Mouse (Mus musculus): ENCODE measurements around the gene Gimap1. TPM values are rescaled to one million over a fixed set of nuclear protein-coding genes. Genes with fewer than 3 reads are reported as not detected.

Gimap1 gene
- polyA plus RNA-seq (2012; rRNA removed), result 94.7 and 98.1 TPM in 2 replicates

DNA sequence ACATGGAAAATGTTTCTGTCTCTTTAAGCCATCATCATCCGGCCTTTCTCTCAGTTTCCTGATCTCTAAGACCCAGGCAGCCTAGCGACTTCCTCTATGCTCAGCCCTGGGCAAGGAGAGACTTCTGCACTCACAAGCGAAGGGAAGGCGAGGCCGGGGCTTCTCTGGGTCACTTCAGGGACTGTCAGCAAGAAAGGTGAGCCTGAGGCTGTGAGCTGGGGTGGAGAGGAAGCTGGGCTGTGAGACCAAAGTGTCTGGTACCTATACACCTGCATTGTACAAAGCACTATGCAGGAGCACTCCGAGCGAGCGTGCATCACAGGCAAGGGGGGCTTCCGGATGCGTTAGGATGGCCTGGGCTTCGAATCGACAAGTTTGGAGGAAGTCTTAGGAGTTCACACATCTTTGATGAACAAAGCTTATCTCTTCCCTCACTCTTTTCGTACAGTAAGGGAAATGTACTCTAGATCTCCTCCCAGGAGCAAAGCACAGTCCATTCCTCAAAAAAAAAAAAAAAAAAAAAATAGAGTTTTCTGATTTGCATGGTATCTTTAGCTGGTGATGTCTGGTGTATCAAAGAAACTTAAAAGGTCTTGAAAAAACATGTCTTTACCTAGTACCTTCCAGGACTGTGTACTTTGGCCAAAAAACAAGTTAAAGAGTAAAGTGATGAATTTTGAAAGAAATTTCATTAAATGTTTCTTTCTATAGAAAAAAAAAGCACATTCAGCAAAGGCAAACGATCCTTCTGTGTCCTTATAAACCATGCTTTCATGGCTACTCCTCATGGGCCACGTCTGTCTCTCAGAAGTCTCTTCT lies at the start of gene Gimap1:
TSS of gene Gimap1 (plus strand) at position 94 of the 819 bp plus-strand sequence.
- WGBS, result 2% methylated on average over 15 of the region's 15 CpGs
- Histone ChIP-seq H3K27ac (ENCODE audit: control insufficient read depth, insufficient read depth, low read length) (peak within 1 kb of the TSS; percentile 99), H3K4me3 (ENCODE audit: control insufficient read depth, insufficient read depth, low read length) (peak within 1 kb of the TSS; percentile 93), H3K36me3 (ENCODE audit: control insufficient read depth, insufficient read depth, low read length) (peaks cover 14% of the 10 kb centered on the region), H3K4me1 (replicated peaks; ENCODE audit: control insufficient read depth, insufficient read depth, low read length) (peaks cover 40% of the 10 kb centered on the region), H3K27me3 (ENCODE audit: control insufficient read depth, insufficient read depth, low read length) (no peaks in the 10 kb centered on the region)
- TF ChIP-seq CTCF (IDR thresholded peaks at IDR 0.05; ENCODE audit: borderline replicate concordance, control insufficient read depth, extremely low read depth, insufficient read depth, low read length, poor library complexity), result no peak
- peak; percentile 93 for TF ChIP-seq POLR2A (IDR thresholded peaks at IDR 0.05; ENCODE audit: control insufficient read depth, extremely low read depth, insufficient read depth, low read length, poor library complexity)
- DNase-seq, result peak; percentile 81

- no peaks in the 10 kb centered on the region; the same call in 1 of the 2 replicates for H3K36me3 ChIP-seq (ENCODE audit: control insufficient read depth, insufficient read depth, low read length)
- 90% methylated on average over 2 of the region's 2 CpGs for WGBS
- H3K27ac ChIP-seq (ENCODE audit: control insufficient read depth, insufficient read depth, low read length), result no peak overlapping the region
- peaks cover 27% of the 10 kb centered on the region for H3K4me1 ChIP-seq (replicated peaks; ENCODE audit: control insufficient read depth, insufficient read depth, low read length)
- H3K4me3 ChIP-seq (ENCODE audit: control insufficient read depth, insufficient read depth, low read length), result no peak overlapping the region
- H3K27me3 ChIP-seq (ENCODE audit: control insufficient read depth, insufficient read depth, low read length), result no peaks in the 10 kb centered on the region
- TF ChIP-seq POLR2A (IDR thresholded peaks at IDR 0.05; ENCODE audit: control insufficient read depth, extremely low read depth, insufficient read depth, low read length, poor library complexity), result no peak
- TF ChIP-seq CTCF (IDR thresholded peaks at IDR 0.05; ENCODE audit: borderline replicate concordance, control insufficient read depth, extremely low read depth, insufficient read depth, low read length, poor library complexity), result no peak
- DNase-seq, result no peak
These were observed 49.5 kb upstream of the Gimap1 start for GRCm38 (mm10) chr6:48689320-48689719.

GRCm38 (mm10) chr6:48692962-48693361 lies 45.9 kb upstream of the Gimap1 start:
- 72% methylated on average over 6 of the region's 6 CpGs for WGBS
- no peaks in the 10 kb centered on the region; the same call in 1 of the 2 replicates for H3K36me3 ChIP-seq (ENCODE audit: control insufficient read depth, insufficient read depth, low read length)

GRCm38 (mm10) chr6:48696830-48697554 lies 41.9 kb upstream of the Gimap1 start:
- Histone ChIP-seq H3K4me1 (replicated peaks; ENCODE audit: control insufficient read depth, insufficient read depth, low read length) (peaks cover 24% of the 10 kb centered on the region), H3K27ac (ENCODE audit: control insufficient read depth, insufficient read depth, low read length) (no peak overlapping the region), H3K4me3 (ENCODE audit: control insufficient read depth, insufficient read depth, low read length) (no peak overlapping the region), H3K27me3 (ENCODE audit: control insufficient read depth, insufficient read depth, low read length) (no peaks in the 10 kb centered on the region), H3K36me3 (ENCODE audit: control insufficient read depth, insufficient read depth, low read length) (peaks cover 10% of the 10 kb centered on the region)
- no peak for DNase-seq
- no peak for TF ChIP-seq CTCF (IDR thresholded peaks at IDR 0.05; ENCODE audit: borderline replicate concordance, control insufficient read depth, extremely low read depth, insufficient read depth, low read length, poor library complexity)
- no peak for TF ChIP-seq POLR2A (IDR thresholded peaks at IDR 0.05; ENCODE audit: control insufficient read depth, extremely low read depth, insufficient read depth, low read length, poor library complexity)
- 93% methylated on average over 4 of the region's 4 CpGs for WGBS

More at GRCm38 (mm10) chr6:48692962-48693361, 45.9 kb upstream of the Gimap1 start:
- Histone ChIP-seq H3K27ac (ENCODE audit: control insufficient read depth, insufficient read depth, low read length) (no peak overlapping the region), H3K4me3 (ENCODE audit: control insufficient read depth, insufficient read depth, low read length) (no peak overlapping the region), H3K27me3 (ENCODE audit: control insufficient read depth, insufficient read depth, low read length) (no peaks in the 10 kb centered on the region), H3K4me1 (replicated peaks; ENCODE audit: control insufficient read depth, insufficient read depth, low read length) (peaks cover 4% of the 10 kb centered on the region)
- TF ChIP-seq POLR2A (IDR thresholded peaks at IDR 0.05; ENCODE audit: control insufficient read depth, extremely low read depth, insufficient read depth, low read length, poor library complexity) (no peak), CTCF (IDR thresholded peaks at IDR 0.05; ENCODE audit: borderline replicate concordance, control insufficient read depth, extremely low read depth, insufficient read depth, low read length, poor library complexity) (no peak)
- no peak for DNase-seq

GRCm38 (mm10) chr6:48697555-48697930 lies 41.3 kb upstream of the Gimap1 start:
- H3K27me3 ChIP-seq (ENCODE audit: control insufficient read depth, insufficient read depth, low read length), result no peaks in the 10 kb centered on the region
- H3K27ac ChIP-seq (ENCODE audit: control insufficient read depth, insufficient read depth, low read length), result no peak overlapping the region
- TF ChIP-seq POLR2A (IDR thresholded peaks at IDR 0.05; ENCODE audit: control insufficient read depth, extremely low read depth, insufficient read depth, low read length, poor library complexity) (no peak), CTCF (IDR thresholded peaks at IDR 0.05; ENCODE audit: borderline replicate concordance, control insufficient read depth, extremely low read depth, insufficient read depth, low read length, poor library complexity) (no peak)
- DNase-seq, result no peak
- peaks cover 16% of the 10 kb centered on the region for H3K36me3 ChIP-seq (ENCODE audit: control insufficient read depth, insufficient read depth, low read length)
- 78% methylated on average over 1 of the region's 1 CpGs for WGBS
- no peak overlapping the region for H3K4me3 ChIP-seq (ENCODE audit: control insufficient read depth, insufficient read depth, low read length)
- H3K4me1 ChIP-seq (replicated peaks; ENCODE audit: control insufficient read depth, insufficient read depth, low read length), result peaks cover 29% of the 10 kb centered on the region

- H3K27ac ChIP-seq (ENCODE audit: control insufficient read depth, insufficient read depth, low read length), result peak overlapping the region; percentile 27; the same call in 1 of the 2 replicates
These were observed 40.6 kb upstream of the Gimap1 start for GRCm38 (mm10) chr6:48698066-48698856.

More at GRCm38 (mm10) chr6:48698066-48698856, 40.6 kb upstream of the Gimap1 start:
- TF ChIP-seq POLR2A (IDR thresholded peaks at IDR 0.05; ENCODE audit: control insufficient read depth, extremely low read depth, insufficient read depth, low read length, poor library complexity), result no peak
- TF ChIP-seq CTCF (IDR thresholded peaks at IDR 0.05; ENCODE audit: borderline replicate concordance, control insufficient read depth, extremely low read depth, insufficient read depth, low read length, poor library complexity), result no peak
- DNase-seq, result no peak
- 61% methylated on average over 7 of the region's 7 CpGs for WGBS
- Histone ChIP-seq H3K27me3 (ENCODE audit: control insufficient read depth, insufficient read depth, low read length) (no peaks in the 10 kb centered on the region), H3K4me1 (replicated peaks; ENCODE audit: control insufficient read depth, insufficient read depth, low read length) (peaks cover 29% of the 10 kb centered on the region), H3K36me3 (ENCODE audit: control insufficient read depth, insufficient read depth, low read length) (peaks cover 23% of the 10 kb centered on the region), H3K4me3 (ENCODE audit: control insufficient read depth, insufficient read depth, low read length) (no peak overlapping the region)
